Mouse (Mus musculus): Measurements from ENCODE around the gene Tent4a. TPM values are rescaled to one million over a fixed set of nuclear protein-coding genes. Genes with fewer than 3 reads are reported as not detected.

Gene Tent4a
- total RNA-seq, 2 experiments from 2014 or later, result 19.0 to 21.9 TPM

- peak in 1 of 2 experiments; percentile 60 for DNase-seq (ENCODE audit: low spot score in 2 of 2)
Measured at GRCm38 (mm10) chr13:69481634-69482505, 52.5 kb downstream of the Tent4a start.

DNA sequence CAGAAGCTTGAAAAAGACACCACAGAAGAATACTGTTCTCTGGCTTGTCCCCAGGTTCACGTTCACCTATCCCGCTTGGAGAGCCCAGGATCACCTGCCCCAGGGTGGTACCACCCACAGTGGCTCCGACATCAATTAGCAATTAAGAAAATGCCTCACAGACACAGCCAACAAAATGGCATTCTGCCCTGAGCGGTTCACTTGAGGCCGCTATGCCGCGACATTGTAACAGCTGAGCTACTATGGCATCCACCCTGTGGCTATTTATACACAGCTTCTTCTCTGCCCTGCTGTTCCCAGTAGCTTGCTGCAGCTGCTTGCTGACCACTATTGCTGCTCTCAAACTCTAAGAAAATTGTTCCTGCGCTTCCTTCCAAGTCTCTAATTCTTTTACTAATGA is 53.4 kb downstream of the Tent4a start:
- peak in 1 of 2 experiments; percentile 50 for DNase-seq (ENCODE audit: low spot score in 2 of 2)

GRCm38 (mm10) chr13:69479906-69480305 is 54.5 kb downstream of the Tent4a start:
- no peak for DNase-seq (ENCODE audit: low spot score in 2 of 2)

- no peak for DNase-seq (ENCODE audit: low spot score in 2 of 2)
Measured at GRCm38 (mm10) chr13:69478703-69479102, 55.7 kb downstream of the Tent4a start.

- peak; percentile 32 to 61 for DNase-seq (ENCODE audit: low spot score in 2 of 2)
Measured at GRCm38 (mm10) chr13:69460635-69461465, 73.6 kb downstream of the Tent4a start.

DNA sequence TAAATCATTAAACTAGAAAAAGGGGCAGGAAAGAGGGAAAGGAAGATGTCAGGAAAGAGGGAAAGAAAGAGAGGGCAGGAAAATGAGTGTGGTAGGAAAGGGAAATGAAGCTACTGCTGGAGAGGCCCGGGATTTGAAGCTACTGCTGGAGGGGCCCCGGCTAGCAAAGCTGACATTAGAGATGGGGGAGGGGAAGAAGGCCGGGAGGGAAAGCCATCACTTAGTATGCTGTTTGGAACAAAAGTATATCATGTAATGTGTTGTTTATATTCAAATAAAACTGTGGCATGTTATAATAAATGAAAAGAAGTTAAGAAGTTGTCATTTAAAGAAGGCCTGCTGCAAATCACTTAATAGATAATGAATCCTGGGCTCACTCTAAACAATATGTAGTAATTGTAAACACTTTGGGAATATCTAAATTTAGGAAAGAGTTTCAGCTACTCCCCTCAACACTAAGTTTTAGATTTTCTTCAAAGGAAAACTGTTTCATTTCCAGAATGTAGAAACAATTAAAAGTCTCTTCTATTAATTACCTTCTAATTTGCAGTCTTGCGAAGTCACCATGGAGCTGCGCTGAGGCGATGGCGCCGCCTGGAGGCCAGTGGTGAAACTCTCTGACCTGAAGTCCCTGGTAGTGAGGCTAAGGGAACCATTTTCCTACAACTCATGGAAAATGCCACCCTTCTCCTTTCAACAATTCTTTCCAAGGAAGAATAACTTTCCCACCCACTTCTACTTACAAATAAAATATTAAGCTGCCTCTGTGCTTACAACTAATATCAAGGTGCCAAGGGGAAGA is 74.6 kb downstream of the Tent4a start:
- DNase-seq (ENCODE audit: low spot score in 2 of 2), result peak; percentile 40 to 59

DNA sequence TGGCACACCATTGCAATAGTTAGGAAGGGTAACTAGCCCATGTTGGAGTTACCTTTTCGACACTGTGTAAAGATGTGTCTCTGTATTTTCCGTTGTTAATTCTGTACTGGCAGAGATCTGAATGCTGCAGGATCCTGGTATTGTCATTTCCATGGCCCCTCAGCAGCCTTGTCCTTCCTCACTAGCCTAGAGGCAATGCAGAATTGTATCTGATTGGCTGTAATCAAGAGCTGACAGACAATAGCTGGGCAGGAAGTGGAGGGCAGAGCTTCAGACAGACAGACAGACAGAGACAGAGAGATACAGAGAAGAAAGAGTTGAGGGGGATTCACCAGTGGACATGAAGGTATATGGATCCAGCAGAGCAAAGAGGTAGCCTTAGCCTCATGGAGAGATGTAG is 75.5 kb downstream of the Tent4a start:
- DNase-seq (ENCODE audit: low spot score in 2 of 2), result no peak

DNA sequence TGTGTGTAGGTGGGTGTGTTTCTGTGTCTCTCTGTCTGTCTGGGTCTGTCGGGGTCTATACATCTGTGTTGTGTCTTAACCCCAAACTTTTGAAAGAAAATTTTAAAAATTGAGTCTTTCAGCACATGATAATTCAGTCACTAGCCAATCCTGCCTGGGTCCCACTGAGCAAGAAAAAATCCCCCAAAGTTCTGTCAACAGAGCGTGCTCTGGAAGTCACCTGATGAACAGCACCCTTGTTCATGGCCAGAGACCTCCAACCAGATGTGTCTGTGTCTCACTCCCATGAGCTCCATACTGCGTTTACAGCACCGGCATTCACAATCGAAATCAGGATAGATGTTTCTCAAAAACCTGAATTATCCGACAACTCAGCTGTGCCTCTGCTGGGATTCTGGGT is 76.0 kb downstream of the Tent4a start:
- no peak for DNase-seq (ENCODE audit: low spot score in 2 of 2)

- DNase-seq (ENCODE audit: low spot score in 2 of 2), result no peak
Measured at GRCm38 (mm10) chr13:69457105-69457504, 77.3 kb downstream of the Tent4a start.

GRCm38 (mm10) chr13:69456641-69457040 is 77.8 kb downstream of the Tent4a start:
- no peak for DNase-seq (ENCODE audit: low spot score in 2 of 2)

DNA sequence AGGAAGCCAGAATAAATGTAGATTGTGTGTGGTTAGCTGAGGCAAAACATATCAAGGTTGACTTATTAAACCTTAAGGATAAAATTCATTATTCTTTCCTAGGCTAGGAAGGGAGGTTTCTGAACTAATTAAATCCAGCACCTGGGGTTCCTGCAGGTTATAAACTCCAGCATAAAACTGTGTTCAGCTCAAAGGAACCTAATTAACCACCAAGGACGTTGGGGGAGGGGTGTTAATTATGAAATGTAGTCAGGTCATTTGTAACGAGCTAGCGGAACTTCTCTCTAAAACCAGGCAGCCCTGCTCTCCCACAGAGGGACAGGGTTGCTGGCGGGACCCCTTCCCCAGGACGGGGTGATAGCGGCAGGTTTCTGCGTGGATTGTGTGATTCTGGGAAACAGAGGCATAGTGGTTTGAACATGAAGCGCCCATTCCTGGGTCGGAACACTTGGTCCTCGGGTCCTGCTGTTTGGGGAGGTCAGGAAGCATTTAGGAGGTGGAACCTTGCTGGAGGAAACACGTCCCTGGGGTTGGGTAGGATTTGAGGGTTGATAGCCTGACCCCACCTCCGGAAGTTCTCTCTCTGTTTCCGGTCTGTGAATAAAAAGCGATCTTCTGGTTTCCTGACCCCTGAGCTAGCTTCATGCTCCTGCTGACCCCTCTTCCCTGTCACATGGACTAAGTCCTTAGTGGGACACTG is 78.8 kb downstream of the Tent4a start:
- no peak for DNase-seq (ENCODE audit: low spot score in 2 of 2)

Other genes with a start within 250 kb of the Tent4a start
- gene Nsun2, start 871 bp downstream of the Tent4a start, total RNA-seq (2021), result 10 to 100 TPM; 49.5 to 50.7 TPM
- 1 to 10 TPM; 3.3 to 3.8 TPM for gene Srd5a1, start 76.8 kb upstream of the Tent4a start, total RNA-seq (2021)
- gene Ube2ql1, start 205.3 kb upstream of the Tent4a start, total RNA-seq (2021), result under 1 TPM; 0.29 to 0.31 TPM

Measured in gastrocnemius, postnatal 4 days (tissue).